Mouse (Mus musculus): ENCODE data around the gene Gpr142. TPM values are rescaled to one million over a fixed set of nuclear protein-coding genes. Genes with fewer than 3 reads are reported as not detected.

Gene Gpr142
- polyA plus RNA-seq, 1 experiment, result not detected

GRCm38 (mm10) chr11:114789716-114790115, 9.0 kb upstream of the Gpr142 start:
- 0 out of 2 replicates have a peak, but pooled peaks cover 3% of the 10 kb centered on the region for H3K4me1 ChIP-seq (ENCODE audit: control insufficient read depth, insufficient read depth, low read length)
- no peak for DNase-seq
- 51% methylated on average over 9 of the region's 9 CpGs for WGBS

DNA sequence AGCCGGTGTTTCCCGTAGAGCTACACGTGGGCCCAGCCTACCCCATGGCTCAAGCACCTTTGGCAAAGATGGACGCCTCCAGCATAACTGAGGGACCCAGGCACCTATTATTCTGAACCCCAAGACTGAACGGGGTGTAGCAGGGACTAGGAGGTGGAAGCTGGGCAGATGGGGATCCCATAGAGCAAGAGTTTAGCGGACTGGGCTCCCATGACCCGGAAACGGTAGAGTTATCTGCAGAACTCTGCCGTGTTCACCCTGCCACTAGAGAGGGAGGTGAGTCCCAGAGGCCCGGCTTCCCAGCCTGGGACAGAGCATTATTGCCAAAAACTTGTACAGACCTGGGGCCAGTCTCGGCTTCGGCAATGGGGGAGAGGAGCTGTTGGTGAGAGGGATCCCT, 8.6 kb upstream of the Gpr142 start:
- Histone ChIP-seq H3K4me3 (replicated peaks; ENCODE audit: extremely low read depth, low read depth, low read length) (no peak overlapping the region), H3K4me1 (ENCODE audit: control insufficient read depth, insufficient read depth, low read length) (0 out of 2 replicates have a peak, but pooled peaks cover 3% of the 10 kb centered on the region)
- no peak for TF ChIP-seq POLR2A (IDR thresholded peaks at IDR 0.05; ENCODE audit: borderline replicate concordance, extremely low read depth, low read depth, low read length)
- WGBS, result 66% methylated on average over 12 of the region's 12 CpGs
- DNase-seq, result no peak

More at GRCm38 (mm10) chr11:114789716-114790115, 9.0 kb upstream of the Gpr142 start:
- no peak overlapping the region for H3K4me3 ChIP-seq (replicated peaks; ENCODE audit: extremely low read depth, low read depth, low read length)
- TF ChIP-seq CTCF (IDR thresholded peaks at IDR 0.05; ENCODE audit: insufficient read depth, low read length), result no peak
- TF ChIP-seq POLR2A (IDR thresholded peaks at IDR 0.05; ENCODE audit: borderline replicate concordance, extremely low read depth, low read depth, low read length), result no peak

DNA sequence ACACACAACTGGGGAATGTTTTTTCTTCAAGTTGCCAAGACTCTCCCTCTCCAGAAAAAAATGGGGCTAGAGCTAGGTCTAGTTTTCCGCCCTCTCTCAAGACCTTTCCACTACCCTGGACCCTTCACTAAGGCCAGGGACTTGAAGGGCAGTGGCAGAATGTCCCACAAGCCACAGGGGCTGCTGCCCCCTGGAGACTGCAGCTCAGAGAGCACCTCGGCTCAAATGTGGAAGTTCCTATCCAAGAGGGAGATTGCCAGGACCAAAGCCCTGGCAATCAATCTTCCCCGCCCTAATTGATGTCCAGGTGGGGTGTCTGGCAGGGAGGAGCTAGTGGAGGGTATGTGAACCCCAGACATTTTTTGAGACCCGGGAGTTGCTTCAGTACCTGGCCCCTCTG, 7.9 kb upstream of the Gpr142 start:
- 0 out of 2 replicates have a peak, but pooled peaks cover 3% of the 10 kb centered on the region for H3K4me1 ChIP-seq (ENCODE audit: control insufficient read depth, insufficient read depth, low read length)
- no peak for DNase-seq
- H3K4me3 ChIP-seq (replicated peaks; ENCODE audit: extremely low read depth, low read depth, low read length), result no peak overlapping the region
- TF ChIP-seq CTCF (IDR thresholded peaks at IDR 0.05; ENCODE audit: insufficient read depth, low read length) (no peak), POLR2A (IDR thresholded peaks at IDR 0.05; ENCODE audit: borderline replicate concordance, extremely low read depth, low read depth, low read length) (no peak)
- 29% methylated on average over 4 of the region's 4 CpGs for WGBS

DNA sequence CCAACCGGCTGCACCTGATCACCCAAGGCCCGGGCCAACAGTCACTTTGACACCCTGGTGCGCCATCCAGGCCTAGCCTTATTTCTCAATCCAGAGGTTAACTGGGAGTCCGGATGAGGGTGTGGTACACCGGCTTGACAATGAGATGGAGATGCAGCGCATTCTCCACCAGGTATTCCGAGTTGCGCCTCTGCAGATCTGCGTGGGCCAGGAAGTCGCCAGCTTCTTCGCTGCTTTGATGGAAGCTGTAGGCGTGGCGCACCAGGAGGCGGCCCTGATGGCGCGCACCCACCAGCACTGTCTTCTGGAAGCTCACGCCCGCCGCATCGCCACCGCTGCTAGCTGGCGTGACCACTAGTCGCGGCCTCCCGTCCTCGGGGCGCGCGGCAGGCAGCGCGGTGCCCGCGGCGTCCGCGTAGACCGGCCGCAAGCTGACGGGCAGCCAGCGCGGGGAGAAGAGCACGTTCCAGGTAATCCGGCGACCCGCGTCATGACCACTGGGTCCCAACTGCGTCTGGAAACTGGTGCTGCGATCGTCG, 7.3 kb upstream of the Gpr142 start:
- DNase-seq, result no peak
- WGBS, result 3% methylated on average over 50 of the region's 50 CpGs
- 0 out of 2 replicates have a peak, but pooled peaks cover 3% of the 10 kb centered on the region for H3K4me1 ChIP-seq (ENCODE audit: control insufficient read depth, insufficient read depth, low read length)
- TF ChIP-seq POLR2A (IDR thresholded peaks at IDR 0.05; ENCODE audit: borderline replicate concordance, extremely low read depth, low read depth, low read length) (no peak), CTCF (IDR thresholded peaks at IDR 0.05; ENCODE audit: insufficient read depth, low read length) (no peak)
- H3K4me3 ChIP-seq (replicated peaks; ENCODE audit: extremely low read depth, low read depth, low read length), result no peak overlapping the region

GRCm38 (mm10) chr11:114791891-114792411, 6.8 kb upstream of the Gpr142 start:
- H3K4me1 ChIP-seq (ENCODE audit: control insufficient read depth, insufficient read depth, low read length), result 0 out of 2 replicates have a peak, but pooled peaks cover 3% of the 10 kb centered on the region
- TF ChIP-seq POLR2A (IDR thresholded peaks at IDR 0.05; ENCODE audit: borderline replicate concordance, extremely low read depth, low read depth, low read length) (no peak), CTCF (IDR thresholded peaks at IDR 0.05; ENCODE audit: insufficient read depth, low read length) (no peak)
- WGBS, result under 1% methylated on average over 51 of the region's 59 CpGs
- no peak overlapping the region for H3K4me3 ChIP-seq (replicated peaks; ENCODE audit: extremely low read depth, low read depth, low read length)
- DNase-seq, result no peak

GRCm38 (mm10) chr11:114792931-114793494, 5.7 kb upstream of the Gpr142 start:
- TF ChIP-seq POLR2A (IDR thresholded peaks at IDR 0.05; ENCODE audit: borderline replicate concordance, extremely low read depth, low read depth, low read length) (no peak), CTCF (IDR thresholded peaks at IDR 0.05; ENCODE audit: insufficient read depth, low read length) (no peak)
- no peak for DNase-seq
- Histone ChIP-seq H3K4me1 (ENCODE audit: control insufficient read depth, insufficient read depth, low read length) (0 out of 2 replicates have a peak, but pooled peaks cover 3% of the 10 kb centered on the region), H3K4me3 (replicated peaks; ENCODE audit: extremely low read depth, low read depth, low read length) (no peak overlapping the region)
- 49% methylated on average over 5 of the region's 5 CpGs for WGBS

GRCm38 (mm10) chr11:114793868-114794545, 4.7 kb upstream of the Gpr142 start:
- no peak for TF ChIP-seq CTCF (IDR thresholded peaks at IDR 0.05; ENCODE audit: insufficient read depth, low read length)
- no peak for TF ChIP-seq POLR2A (IDR thresholded peaks at IDR 0.05; ENCODE audit: borderline replicate concordance, extremely low read depth, low read depth, low read length)
- 56% methylated on average over 19 of the region's 19 CpGs for WGBS
- no peak for DNase-seq
- no peak overlapping the region for H3K4me3 ChIP-seq (replicated peaks; ENCODE audit: extremely low read depth, low read depth, low read length)
- 0 out of 2 replicates have a peak, but pooled peaks cover 3% of the 10 kb centered on the region for H3K4me1 ChIP-seq (ENCODE audit: control insufficient read depth, insufficient read depth, low read length)

GRCm38 (mm10) chr11:114794691-114795090, 4.0 kb upstream of the Gpr142 start:
- DNase-seq, result no peak
- TF ChIP-seq POLR2A (IDR thresholded peaks at IDR 0.05; ENCODE audit: borderline replicate concordance, extremely low read depth, low read depth, low read length) (no peak), CTCF (IDR thresholded peaks at IDR 0.05; ENCODE audit: insufficient read depth, low read length) (no peak)
- Histone ChIP-seq H3K4me3 (replicated peaks; ENCODE audit: extremely low read depth, low read depth, low read length) (no peak overlapping the region), H3K4me1 (ENCODE audit: control insufficient read depth, insufficient read depth, low read length) (no peaks in the 10 kb centered on the region)
- WGBS, result 58% methylated on average over 4 of the region's 4 CpGs

GRCm38 (mm10) chr11:114795231-114795746, 3.4 kb upstream of the Gpr142 start:
- Histone ChIP-seq H3K4me3 (replicated peaks; ENCODE audit: extremely low read depth, low read depth, low read length) (no peak overlapping the region), H3K4me1 (ENCODE audit: control insufficient read depth, insufficient read depth, low read length) (no peaks in the 10 kb centered on the region)
- peak; percentile 26 for DNase-seq
- TF ChIP-seq CTCF (IDR thresholded peaks at IDR 0.05; ENCODE audit: insufficient read depth, low read length) (no peak), POLR2A (IDR thresholded peaks at IDR 0.05; ENCODE audit: borderline replicate concordance, extremely low read depth, low read depth, low read length) (no peak)
- 5% methylated on average over 7 of the region's 7 CpGs for WGBS
